Mouse (Mus musculus): Measurements from ENCODE around the gene Ntrk3.

Gene Ntrk3

GRCm38 (mm10) chr7:78439361-78440120 lies 298.3 kb downstream of the Ntrk3 start:
- no peak for DNase-seq

GRCm38 (mm10) chr7:78433617-78434144 lies 304.1 kb downstream of the Ntrk3 start:
- DNase-seq = no peak

- DNase-seq = no peak
Measured at GRCm38 (mm10) chr7:78431611-78432010, 306.2 kb downstream of the Ntrk3 start.

- DNase-seq = no peak
Measured at GRCm38 (mm10) chr7:78412172-78412571, 325.6 kb downstream of the Ntrk3 start.

- no peak for DNase-seq
Measured at GRCm38 (mm10) chr7:78409970-78410369, 327.8 kb downstream of the Ntrk3 start.

- DNase-seq = no peak
Measured at GRCm38 (mm10) chr7:78406641-78407291, 331.0 kb downstream of the Ntrk3 start.

GRCm38 (mm10) chr7:78404481-78404880 lies 333.3 kb downstream of the Ntrk3 start:
- DNase-seq = no peak

GRCm38 (mm10) chr7:78402495-78402894 lies 335.3 kb downstream of the Ntrk3 start:
- no peak for DNase-seq

- no peak for DNase-seq
Measured at GRCm38 (mm10) chr7:78400219-78400618, 337.6 kb downstream of the Ntrk3 start.

- DNase-seq = no peak
Measured at GRCm38 (mm10) chr7:78398377-78398776, 339.4 kb downstream of the Ntrk3 start.

GRCm38 (mm10) chr7:78397215-78397614 lies 340.6 kb downstream of the Ntrk3 start:
- no peak for DNase-seq

GRCm38 (mm10) chr7:78390019-78390418 lies 347.8 kb downstream of the Ntrk3 start:
- no peak for DNase-seq

GRCm38 (mm10) chr7:78388101-78388500 lies 349.7 kb downstream of the Ntrk3 start:
- no peak for DNase-seq

GRCm38 (mm10) chr7:78385971-78386370 lies 351.8 kb downstream of the Ntrk3 start:
- no peak for DNase-seq

GRCm38 (mm10) chr7:78384111-78384510 lies 353.7 kb downstream of the Ntrk3 start:
- no peak for DNase-seq

- no peak for DNase-seq
Measured at GRCm38 (mm10) chr7:78382126-78382525, 355.7 kb downstream of the Ntrk3 start.

GRCm38 (mm10) chr7:78379784-78380183 lies 358.0 kb downstream of the Ntrk3 start:
- no peak for DNase-seq

GRCm38 (mm10) chr7:78378306-78378705 lies 359.5 kb downstream of the Ntrk3 start:
- DNase-seq = no peak

- no peak for DNase-seq
Measured at GRCm38 (mm10) chr7:78376875-78377274, 360.9 kb downstream of the Ntrk3 start.

GRCm38 (mm10) chr7:78361341-78362309 lies 376.2 kb downstream of the Ntrk3 start:
- DNase-seq = no peak

GRCm38 (mm10) chr7:78347464-78347863 lies 390.3 kb downstream of the Ntrk3 start:
- no peak for DNase-seq

- DNase-seq = no peak
Measured at GRCm38 (mm10) chr7:78333422-78333821, 404.4 kb downstream of the Ntrk3 start.

- DNase-seq = no peak
Measured at GRCm38 (mm10) chr7:78328301-78328700, 409.5 kb downstream of the Ntrk3 start.

All from thymus, postnatal 4 days (tissue).